ENCODE assay signal across 11 mouse cellular contexts in genomic region chrX:11988191-11988896, GRCm38 (mm10).
"Had no signal": no experiment of that assay in that cellular context is flagged by ENCODE, and none has a peak within 500 bp of the region (broad histone marks: within the 10 kb centered on the region; RNA-seq: fewer than 3 reads in every experiment).

No protein-coding gene starts in this region.

- H3K9me3 ChIP-seq: limb, embryonic 15.5 days; midbrain, embryonic 13.5 days; neural tube, embryonic 12.5 days had no signal

- H3K27me3 ChIP-seq: neural tube, embryonic 12.5 days had no signal

- H3K9ac ChIP-seq: limb, embryonic 15.5 days; liver, embryonic 14.5 days; lung, embryonic 14.5 days; midbrain, embryonic 13.5 days; neural tube, embryonic 12.5 days had no signal

- H3K4me3 ChIP-seq: limb, embryonic 15.5 days; midbrain, embryonic 13.5 days; neural tube, embryonic 12.5 days had no signal

- H3K36me3 ChIP-seq: limb, embryonic 15.5 days; midbrain, embryonic 13.5 days; neural tube, embryonic 12.5 days had no signal

- H3K4me2 ChIP-seq: limb, embryonic 15.5 days; lung, embryonic 14.5 days; midbrain, embryonic 13.5 days; neural tube, embryonic 12.5 days had no signal

- ATAC-seq: midbrain, embryonic 13.5 days had no signal

- H3K4me1 ChIP-seq: limb, embryonic 15.5 days; midbrain, embryonic 13.5 days; neural tube, embryonic 12.5 days had no signal

- DNase-seq: kidney, adult 8-10 months; kidney, postnatal 25 days; lung, embryonic 14.5 days; lung, postnatal 10 days; lung, postnatal 4 days; right cerebral cortex, postnatal 14 days; thymus, postnatal 36 days had no signal

- H3K27ac ChIP-seq: limb, embryonic 15.5 days; liver, embryonic 14.5 days; midbrain, embryonic 13.5 days; neural tube, embryonic 12.5 days had no signal
